Mouse (Mus musculus): Measurements from ENCODE around the gene Pakap. TPM values are rescaled to one million over a fixed set of nuclear protein-coding genes. Genes with fewer than 3 reads are reported as not detected.

Pakap gene
- polyA plus RNA-seq, 1 experiment from 2014 or later, result 10.7 TPM

GRCm38 (mm10) chr4:57675387-57675786 is 107.4 kb downstream of the Pakap start:
- Histone ChIP-seq H3K4me2 (ENCODE audit: low read length) (peak overlapping the region; percentile 45), H3K4me3 (replicated peaks; ENCODE audit: low read depth, low read length) (0 out of 2 replicates have a peak overlapping the region, but pooled peaks have one; percentile 8), H3K9me3 (ENCODE audit: control insufficient read depth, low read length) (no peaks in the 10 kb centered on the region), H3K27me3 (ENCODE audit: control insufficient read depth, insufficient read depth, low read length) (no peaks in the 10 kb centered on the region), H3K36me3 (ENCODE audit: control insufficient read depth, insufficient read depth, low read length) (no peaks in the 10 kb centered on the region), H3K27ac (replicated peaks; ENCODE audit: low read depth, low read length) (no peak overlapping the region), H3K9ac (replicated peaks; ENCODE audit: low read length) (no peak overlapping the region; the same call in 1 of the 2 replicates), H3K4me1 (ENCODE audit: control insufficient read depth, insufficient read depth, low read length) (peaks cover 4% of the 10 kb centered on the region; the same call in 1 of the 2 replicates)
- ATAC-seq (ENCODE audit: low FRiP score, low TSS enrichment) (no peak), DNase-seq (peak; percentile 49)
- 3% methylated on average over 13 of the region's 13 CpGs for WGBS

GRCm38 (mm10) chr4:57677916-57678315 is 109.9 kb downstream of the Pakap start:
- Histone ChIP-seq H3K9me3 (ENCODE audit: control insufficient read depth, low read length) (no peaks in the 10 kb centered on the region), H3K36me3 (ENCODE audit: control insufficient read depth, insufficient read depth, low read length) (no peaks in the 10 kb centered on the region), H3K27ac (replicated peaks; ENCODE audit: low read depth, low read length) (no peak overlapping the region), H3K9ac (replicated peaks; ENCODE audit: low read length) (no peak overlapping the region), H3K4me1 (ENCODE audit: control insufficient read depth, insufficient read depth, low read length) (peaks cover 4% of the 10 kb centered on the region; the same call in 1 of the 2 replicates), H3K27me3 (ENCODE audit: control insufficient read depth, insufficient read depth, low read length) (no peaks in the 10 kb centered on the region), H3K4me2 (ENCODE audit: low read length) (no peak overlapping the region), H3K4me3 (replicated peaks; ENCODE audit: low read depth, low read length) (no peak overlapping the region)
- DNase-seq (no peak), ATAC-seq (ENCODE audit: low FRiP score, low TSS enrichment) (no peak)
- 84% methylated on average over 12 of the region's 12 CpGs for WGBS

- Histone ChIP-seq H3K9ac (replicated peaks; ENCODE audit: low read length) (no peak overlapping the region), H3K4me2 (ENCODE audit: low read length) (no peak overlapping the region), H3K36me3 (ENCODE audit: control insufficient read depth, insufficient read depth, low read length) (no peaks in the 10 kb centered on the region), H3K27me3 (ENCODE audit: control insufficient read depth, insufficient read depth, low read length) (no peaks in the 10 kb centered on the region), H3K9me3 (ENCODE audit: control insufficient read depth, low read length) (no peaks in the 10 kb centered on the region), H3K27ac (replicated peaks; ENCODE audit: low read depth, low read length) (no peak overlapping the region), H3K4me3 (replicated peaks; ENCODE audit: low read depth, low read length) (no peak overlapping the region), H3K4me1 (ENCODE audit: control insufficient read depth, insufficient read depth, low read length) (0 out of 2 replicates have a peak, but pooled peaks cover 4% of the 10 kb centered on the region)
- DNase-seq, result no peak
- no peak for ATAC-seq (ENCODE audit: low FRiP score, low TSS enrichment)
- WGBS, result 91% methylated on average over 9 of the region's 9 CpGs
Observed at GRCm38 (mm10) chr4:57678991-57679457, 111.0 kb downstream of the Pakap start.

- no peaks in the 10 kb centered on the region for H3K9me3 ChIP-seq (ENCODE audit: control insufficient read depth, low read length)
- no peaks in the 10 kb centered on the region for H3K36me3 ChIP-seq (ENCODE audit: control insufficient read depth, insufficient read depth, low read length)
- no peak overlapping the region for H3K9ac ChIP-seq (replicated peaks; ENCODE audit: low read length)
- H3K4me2 ChIP-seq (ENCODE audit: low read length), result no peak overlapping the region
- DNase-seq, result no peak
- no peak for ATAC-seq (ENCODE audit: low FRiP score, low TSS enrichment)
- H3K27me3 ChIP-seq (ENCODE audit: control insufficient read depth, insufficient read depth, low read length), result no peaks in the 10 kb centered on the region
- H3K4me3 ChIP-seq (replicated peaks; ENCODE audit: low read depth, low read length), result no peak overlapping the region
- H3K4me1 ChIP-seq (ENCODE audit: control insufficient read depth, insufficient read depth, low read length), result 0 out of 2 replicates have a peak, but pooled peaks cover 3% of the 10 kb centered on the region
- no peak overlapping the region for H3K27ac ChIP-seq (replicated peaks; ENCODE audit: low read depth, low read length)
- WGBS, result 44% methylated on average over 12 of the region's 12 CpGs
Observed at GRCm38 (mm10) chr4:57680186-57680585, 112.2 kb downstream of the Pakap start.

GRCm38 (mm10) chr4:57681511-57681910 is 113.5 kb downstream of the Pakap start:
- Histone ChIP-seq H3K9me3 (ENCODE audit: control insufficient read depth, low read length) (no peaks in the 10 kb centered on the region), H3K4me3 (replicated peaks; ENCODE audit: low read depth, low read length) (no peak overlapping the region), H3K4me2 (ENCODE audit: low read length) (no peak overlapping the region), H3K9ac (replicated peaks; ENCODE audit: low read length) (0 out of 2 replicates have a peak overlapping the region, but pooled peaks have one; percentile 20), H3K27ac (replicated peaks; ENCODE audit: low read depth, low read length) (no peak overlapping the region), H3K4me1 (ENCODE audit: control insufficient read depth, insufficient read depth, low read length) (no peaks in the 10 kb centered on the region), H3K36me3 (ENCODE audit: control insufficient read depth, insufficient read depth, low read length) (no peaks in the 10 kb centered on the region), H3K27me3 (ENCODE audit: control insufficient read depth, insufficient read depth, low read length) (no peaks in the 10 kb centered on the region)
- WGBS, result 39% methylated on average over 12 of the region's 12 CpGs
- ATAC-seq (ENCODE audit: low FRiP score, low TSS enrichment) (no peak), DNase-seq (peak; percentile 44)

GRCm38 (mm10) chr4:57682341-57682740 is 114.4 kb downstream of the Pakap start:
- H3K4me1 ChIP-seq (ENCODE audit: control insufficient read depth, insufficient read depth, low read length), result 0 out of 2 replicates have a peak, but pooled peaks cover 2% of the 10 kb centered on the region
- ATAC-seq (ENCODE audit: low FRiP score, low TSS enrichment), result no peak
- no peak overlapping the region for H3K4me2 ChIP-seq (ENCODE audit: low read length)
- H3K27me3 ChIP-seq (ENCODE audit: control insufficient read depth, insufficient read depth, low read length), result no peaks in the 10 kb centered on the region
- H3K9me3 ChIP-seq (ENCODE audit: control insufficient read depth, low read length), result no peaks in the 10 kb centered on the region
- H3K27ac ChIP-seq (replicated peaks; ENCODE audit: low read depth, low read length), result no peak overlapping the region
- H3K9ac ChIP-seq (replicated peaks; ENCODE audit: low read length), result no peak overlapping the region
- 95% methylated on average over 2 of the region's 2 CpGs for WGBS
- H3K36me3 ChIP-seq (ENCODE audit: control insufficient read depth, insufficient read depth, low read length), result no peaks in the 10 kb centered on the region
- no peak for DNase-seq
- H3K4me3 ChIP-seq (replicated peaks; ENCODE audit: low read depth, low read length), result no peak overlapping the region

GRCm38 (mm10) chr4:57682944-57683343 is 115.0 kb downstream of the Pakap start:
- WGBS, result 87% methylated on average over 11 of the region's 11 CpGs
- H3K27ac ChIP-seq (replicated peaks; ENCODE audit: low read depth, low read length), result no peak overlapping the region

GRCm38 (mm10) chr4:57684676-57685215 is 116.8 kb downstream of the Pakap start:
- Histone ChIP-seq H3K4me1 (ENCODE audit: control insufficient read depth, insufficient read depth, low read length) (0 out of 2 replicates have a peak, but pooled peaks cover 2% of the 10 kb centered on the region), H3K4me2 (ENCODE audit: low read length) (no peak overlapping the region), H3K9ac (replicated peaks; ENCODE audit: low read length) (no peak overlapping the region), H3K36me3 (ENCODE audit: control insufficient read depth, insufficient read depth, low read length) (no peaks in the 10 kb centered on the region), H3K4me3 (replicated peaks; ENCODE audit: low read depth, low read length) (no peak overlapping the region), H3K27ac (replicated peaks; ENCODE audit: low read depth, low read length) (no peak overlapping the region), H3K27me3 (ENCODE audit: control insufficient read depth, insufficient read depth, low read length) (no peaks in the 10 kb centered on the region), H3K9me3 (ENCODE audit: control insufficient read depth, low read length) (no peaks in the 10 kb centered on the region)
- ATAC-seq (ENCODE audit: low FRiP score, low TSS enrichment) (no peak), DNase-seq (no peak)
- 88% methylated on average over 12 of the region's 12 CpGs for WGBS

More at GRCm38 (mm10) chr4:57682944-57683343, 115.0 kb downstream of the Pakap start:
- 0 out of 2 replicates have a peak, but pooled peaks cover 2% of the 10 kb centered on the region for H3K4me1 ChIP-seq (ENCODE audit: control insufficient read depth, insufficient read depth, low read length)
- DNase-seq (no peak), ATAC-seq (ENCODE audit: low FRiP score, low TSS enrichment) (no peak)
- no peak overlapping the region for H3K4me2 ChIP-seq (ENCODE audit: low read length)
- no peaks in the 10 kb centered on the region for H3K27me3 ChIP-seq (ENCODE audit: control insufficient read depth, insufficient read depth, low read length)
- no peaks in the 10 kb centered on the region for H3K9me3 ChIP-seq (ENCODE audit: control insufficient read depth, low read length)
- no peak overlapping the region for H3K4me3 ChIP-seq (replicated peaks; ENCODE audit: low read depth, low read length)
- no peak overlapping the region for H3K9ac ChIP-seq (replicated peaks; ENCODE audit: low read length)
- H3K36me3 ChIP-seq (ENCODE audit: control insufficient read depth, insufficient read depth, low read length), result no peaks in the 10 kb centered on the region

GRCm38 (mm10) chr4:57686736-57687135 is 118.8 kb downstream of the Pakap start:
- DNase-seq (no peak), ATAC-seq (ENCODE audit: low FRiP score, low TSS enrichment) (no peak)
- H3K4me2 ChIP-seq (ENCODE audit: low read length), result no peak overlapping the region
- 77% methylated on average over 3 of the region's 3 CpGs for WGBS
- H3K9me3 ChIP-seq (ENCODE audit: control insufficient read depth, low read length), result no peaks in the 10 kb centered on the region
- no peaks in the 10 kb centered on the region for H3K36me3 ChIP-seq (ENCODE audit: control insufficient read depth, insufficient read depth, low read length)
- H3K4me3 ChIP-seq (replicated peaks; ENCODE audit: low read depth, low read length), result no peak overlapping the region
- H3K4me1 ChIP-seq (ENCODE audit: control insufficient read depth, insufficient read depth, low read length), result 0 out of 2 replicates have a peak, but pooled peaks cover 2% of the 10 kb centered on the region
- no peaks in the 10 kb centered on the region for H3K27me3 ChIP-seq (ENCODE audit: control insufficient read depth, insufficient read depth, low read length)
- no peak overlapping the region for H3K9ac ChIP-seq (replicated peaks; ENCODE audit: low read length)
- no peak overlapping the region for H3K27ac ChIP-seq (replicated peaks; ENCODE audit: low read depth, low read length)
